Mouse (Mus musculus): ENCODE results near the gene Trim9.

Gene Trim9

GRCm38 (mm10) chr12:70326393-70326792 is 21.0 kb downstream of the Trim9 start:
- WGBS, result 20% methylated on average over 2 of the region's 2 CpGs

DNA sequence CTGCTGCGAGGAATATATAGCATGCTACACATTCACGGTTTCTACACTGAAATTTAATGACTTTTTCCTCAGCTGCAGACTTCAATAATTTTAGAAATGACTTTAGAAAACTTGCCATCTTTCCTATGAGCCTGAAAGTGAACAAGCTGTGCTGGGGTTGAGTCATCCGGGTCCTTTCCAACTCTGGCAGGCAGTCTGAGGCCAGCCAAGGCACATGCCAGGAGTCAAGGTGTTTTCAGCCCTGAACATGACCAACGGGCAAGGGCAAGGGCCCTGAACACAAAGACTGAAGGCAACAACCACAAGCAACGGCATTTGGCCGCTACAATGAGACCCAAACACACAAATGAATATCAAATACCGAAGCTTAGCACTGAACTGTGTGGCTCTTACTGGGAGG is 21.6 kb downstream of the Trim9 start:
- 41% methylated on average over 7 of the region's 7 CpGs for WGBS

DNA sequence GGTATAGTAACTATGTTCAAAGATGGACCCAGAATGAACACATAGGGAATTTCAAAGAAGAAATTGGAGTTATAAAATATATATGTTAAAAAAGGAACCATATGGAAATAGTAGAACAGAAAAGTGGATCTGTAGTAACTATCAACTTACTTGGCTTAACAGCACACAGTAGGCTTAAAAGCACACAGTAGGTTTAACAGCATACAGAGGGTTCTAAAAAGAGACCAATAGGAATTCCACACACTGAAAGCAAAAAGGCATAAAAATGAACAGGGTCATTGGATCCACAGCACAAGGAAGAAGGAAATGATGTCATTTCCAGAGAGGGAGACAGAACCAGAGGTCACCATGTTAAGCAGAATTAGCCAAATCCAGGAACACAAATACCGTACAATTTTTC is 24.6 kb downstream of the Trim9 start:
- WGBS, result 47% methylated on average over 1 of the region's 1 CpGs

- 42% methylated on average over 9 of the region's 9 CpGs for WGBS
Observed at GRCm38 (mm10) chr12:70316147-70316546, 31.3 kb downstream of the Trim9 start.

DNA sequence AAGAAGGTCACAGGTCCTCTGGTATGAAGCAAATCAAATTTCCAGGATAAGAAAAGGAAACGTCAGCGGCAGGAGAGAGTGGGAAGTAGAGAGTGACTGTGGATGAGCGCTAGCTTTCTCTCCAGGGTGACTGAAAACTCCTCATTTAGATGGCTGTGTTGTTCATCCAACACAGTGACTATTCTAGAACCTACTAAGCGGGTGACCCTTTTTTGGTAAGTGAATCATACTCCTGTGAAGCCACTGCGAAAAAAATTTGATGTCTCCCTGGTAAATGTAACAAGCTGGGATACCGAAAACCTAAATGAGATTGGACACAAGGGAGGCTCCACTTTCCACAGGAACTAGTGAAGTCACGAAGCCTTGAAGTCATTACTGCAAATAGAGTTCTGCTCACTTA is 39.5 kb downstream of the Trim9 start:
- 44% methylated on average over 7 of the region's 7 CpGs for WGBS

GRCm38 (mm10) chr12:70307062-70307461 is 40.4 kb downstream of the Trim9 start:
- 36% methylated on average over 5 of the region's 5 CpGs for WGBS

DNA sequence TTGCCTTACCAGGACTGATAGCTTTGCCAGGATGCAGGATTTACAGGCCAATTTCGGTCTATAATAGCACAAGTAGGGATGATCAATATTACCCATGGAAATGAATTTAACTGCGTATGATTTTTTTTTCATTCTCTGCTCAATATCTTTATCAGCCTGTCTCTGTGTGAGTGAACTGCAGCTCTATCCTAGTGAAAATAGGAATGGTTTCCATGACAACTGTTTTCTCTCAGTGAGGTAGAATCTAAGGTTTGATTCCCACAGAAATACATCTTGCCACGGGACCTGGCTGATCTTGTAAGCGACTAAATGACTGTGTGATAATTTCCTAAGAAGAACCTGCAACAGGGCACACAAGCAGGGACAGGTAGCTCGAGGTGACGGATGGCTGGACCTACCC is 43.4 kb downstream of the Trim9 start:
- WGBS, result 45% methylated on average over 6 of the region's 6 CpGs

DNA sequence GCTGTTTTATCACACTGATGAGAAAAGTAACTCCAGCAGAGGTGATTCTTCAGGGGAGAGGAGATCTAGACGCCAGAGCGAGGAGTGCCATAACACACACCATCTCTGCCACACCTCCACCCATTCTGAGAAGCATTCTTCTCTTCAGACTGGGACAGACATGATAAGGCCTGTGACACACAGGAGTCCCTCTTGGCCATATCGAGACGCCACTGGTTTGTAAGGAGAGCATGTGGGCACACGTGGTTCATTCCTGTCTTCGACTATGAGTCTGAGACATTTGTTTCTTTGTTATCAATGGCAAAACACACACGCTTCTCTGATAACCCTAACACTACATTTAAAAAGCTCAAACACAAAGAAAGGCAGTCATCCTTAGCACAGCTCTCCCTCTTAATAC is 43.9 kb downstream of the Trim9 start:
- WGBS, result 34% methylated on average over 7 of the region's 7 CpGs

DNA sequence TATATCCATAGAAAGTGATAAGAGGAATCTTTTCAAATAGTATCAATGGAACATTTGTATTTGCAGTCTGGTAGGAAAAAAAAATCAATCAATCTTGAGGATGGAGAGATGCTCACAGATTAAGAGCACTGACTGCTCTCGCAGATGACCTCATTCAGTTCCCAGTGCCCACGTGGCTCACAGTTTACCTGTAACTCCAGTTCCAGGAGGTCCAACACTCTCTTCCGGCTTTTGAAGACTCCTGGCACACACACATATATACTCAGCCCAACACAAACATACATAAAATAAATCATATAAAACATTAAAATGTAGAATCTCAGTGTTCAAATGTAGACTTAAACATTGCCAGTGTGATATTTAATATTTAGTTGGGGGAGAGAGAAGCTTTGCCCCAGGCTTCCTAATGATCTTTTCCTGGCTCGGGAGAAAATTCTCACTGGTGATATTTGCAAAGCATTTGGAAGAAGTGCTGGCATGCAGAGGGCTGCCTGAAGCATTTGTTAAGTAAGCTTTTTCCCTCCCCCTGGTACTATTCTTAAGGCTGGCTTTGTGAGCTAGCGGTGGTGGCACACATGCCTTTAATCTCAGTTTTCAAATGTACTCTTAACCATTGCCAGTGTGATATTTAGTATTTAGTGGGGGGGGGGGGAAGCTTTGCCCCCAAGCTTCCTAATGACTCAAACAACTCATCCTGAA is 45.2 kb downstream of the Trim9 start:
- 33% methylated on average over 5 of the region's 5 CpGs for whole genome bisulfite sequencing

GRCm38 (mm10) chr12:70293927-70294684 is 53.3 kb downstream of the Trim9 start:
- WGBS, result 26% methylated on average over 5 of the region's 5 CpGs

DNA sequence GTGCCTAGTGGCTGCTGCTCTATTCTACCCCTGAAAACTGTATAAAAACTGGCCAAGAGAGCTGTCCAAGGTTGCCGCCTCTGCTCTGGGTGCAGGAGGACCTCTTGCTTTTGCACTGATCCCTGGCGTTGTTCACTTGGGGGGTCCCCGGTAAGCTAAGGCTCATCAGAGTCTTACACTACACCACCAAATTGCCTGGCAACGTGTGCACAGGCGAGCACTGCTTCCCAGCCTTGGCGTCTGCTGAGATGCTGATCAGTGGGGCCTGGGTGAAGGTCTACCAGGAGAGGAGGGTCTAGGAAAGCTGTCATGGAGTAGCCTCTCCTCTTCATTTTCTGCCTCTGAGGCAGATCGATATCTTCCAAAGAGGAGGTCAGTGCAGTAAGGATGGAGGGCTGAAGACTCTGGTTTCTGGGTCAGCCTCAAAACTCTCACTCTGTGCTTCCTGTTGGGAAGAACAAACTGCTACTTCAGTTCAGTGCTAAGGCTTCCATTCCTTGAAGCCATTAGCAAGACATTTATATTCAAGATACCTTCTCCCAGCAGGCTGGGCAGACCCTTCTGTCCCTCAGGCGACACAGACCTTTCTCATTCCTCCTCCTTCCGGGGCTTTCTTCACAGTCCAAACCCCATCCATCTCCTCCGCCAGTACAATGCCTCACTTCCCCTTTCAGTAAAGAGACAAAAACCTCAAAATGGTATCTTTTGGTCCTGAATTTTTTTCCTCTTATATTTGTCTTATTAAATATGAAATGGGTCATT is 54.1 kb downstream of the Trim9 start:
- 64% methylated on average over 10 of the region's 10 CpGs for WGBS

DNA sequence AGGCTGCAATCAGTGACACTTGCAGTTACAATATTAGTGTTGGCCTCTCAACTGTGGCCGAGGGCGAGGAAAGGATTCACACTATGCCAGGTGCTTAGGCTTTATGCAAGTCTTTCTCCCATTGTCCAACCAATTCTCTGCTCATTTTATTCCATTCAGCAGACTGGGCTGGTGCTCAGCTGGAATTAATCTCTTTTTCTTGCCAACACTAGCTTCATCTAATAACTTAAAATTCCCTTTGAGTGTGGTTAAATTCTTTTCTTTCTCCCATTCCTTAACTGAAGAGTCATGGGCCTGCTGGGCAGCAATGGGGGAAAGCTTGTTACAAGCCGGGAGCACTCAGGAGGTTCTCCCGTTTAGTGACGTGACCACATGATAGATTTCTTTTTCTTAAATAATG is 61.9 kb downstream of the Trim9 start:
- WGBS, result 58% methylated on average over 5 of the region's 5 CpGs

DNA sequence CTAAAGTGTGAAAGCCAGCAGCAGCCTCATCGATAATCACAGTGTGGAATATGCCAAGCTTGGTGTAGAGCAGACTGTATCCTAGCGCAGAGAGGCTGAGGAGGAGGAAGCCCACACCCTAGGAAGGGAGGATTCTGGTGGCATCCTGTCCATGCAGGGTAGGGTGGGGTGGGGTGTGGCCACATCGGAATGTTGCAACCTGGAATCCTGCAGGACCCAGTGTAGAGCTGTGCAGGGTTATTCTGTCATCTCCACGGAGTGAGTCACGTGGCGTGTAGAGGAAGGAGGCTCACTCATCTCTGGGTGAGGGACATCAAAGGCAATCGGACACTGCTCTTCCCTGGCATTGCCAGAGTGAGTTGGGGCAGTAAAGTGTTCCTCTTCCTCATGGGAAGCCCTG is 62.4 kb downstream of the Trim9 start:
- WGBS, result 51% methylated on average over 7 of the region's 7 CpGs

DNA sequence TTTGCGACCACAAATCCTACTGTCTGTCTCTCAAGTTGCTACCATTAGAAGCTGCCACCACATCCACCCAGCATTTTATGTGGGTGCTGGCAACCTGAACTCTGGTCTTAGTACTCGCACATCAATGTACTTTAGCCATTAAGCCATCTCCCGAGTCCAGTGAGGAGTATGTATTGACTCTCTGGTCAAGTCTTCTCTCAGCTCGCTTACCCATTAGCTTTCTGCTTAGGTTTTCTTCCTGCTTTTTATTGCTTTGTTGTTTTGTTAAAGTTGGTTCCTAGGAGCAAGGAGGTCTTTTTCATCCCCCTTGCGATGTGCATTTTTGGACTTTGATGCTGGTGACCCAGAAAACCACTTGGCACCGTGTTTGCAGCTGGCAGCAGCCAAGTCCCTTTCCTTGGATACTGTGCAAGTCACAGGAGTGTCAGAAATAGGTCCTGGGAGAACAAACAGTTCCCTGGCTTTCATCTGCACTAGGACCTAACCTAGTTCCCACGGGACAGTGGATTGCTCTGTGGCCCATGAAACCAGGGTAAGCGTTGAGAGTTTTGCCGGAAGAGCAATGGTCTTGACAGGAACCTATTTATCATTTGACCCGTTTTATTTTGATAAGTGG is 64.2 kb downstream of the Trim9 start:
- WGBS, result 63% methylated on average over 10 of the region's 10 CpGs

DNA sequence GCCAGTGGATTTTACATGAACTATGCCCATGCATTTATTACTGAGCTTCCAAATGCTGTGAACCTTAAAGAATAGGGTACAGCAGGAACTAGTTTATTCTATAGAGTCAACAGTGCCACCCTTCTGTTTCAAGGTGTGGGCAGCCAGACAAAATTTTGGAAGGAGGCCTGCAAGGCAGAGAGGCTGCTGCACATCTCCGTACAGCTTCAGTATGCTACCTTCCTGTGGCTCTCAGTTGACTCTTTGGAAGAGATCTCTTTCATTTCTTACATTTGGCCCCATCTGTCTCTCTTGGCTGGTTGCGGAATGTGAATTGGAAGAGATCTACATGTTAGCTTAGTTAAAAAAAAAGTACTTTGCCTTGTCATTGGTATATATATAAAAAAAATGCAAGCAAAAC is 66.5 kb downstream of the Trim9 start:
- WGBS, result 46% methylated on average over 2 of the region's 2 CpGs

DNA sequence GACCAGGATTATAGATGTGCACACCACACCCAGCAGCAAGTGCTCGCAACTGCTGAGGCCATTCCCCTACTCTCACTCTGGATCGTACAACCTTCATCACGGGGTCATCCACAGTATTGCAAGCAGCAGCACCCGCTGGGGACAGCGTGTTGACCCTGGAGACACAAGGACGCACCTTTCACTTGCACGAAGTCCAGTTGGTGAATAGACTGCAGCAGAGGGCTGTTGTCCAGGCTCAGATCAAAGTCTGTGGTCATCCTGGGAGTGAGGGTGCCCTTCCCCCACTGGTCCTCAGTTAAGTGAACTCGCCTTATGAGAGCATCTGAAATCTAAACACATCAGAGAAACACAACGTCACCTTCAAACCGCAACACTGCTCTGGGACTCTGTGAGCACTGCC is 67.0 kb downstream of the Trim9 start:
- WGBS, result 89% methylated on average over 10 of the region's 10 CpGs

DNA sequence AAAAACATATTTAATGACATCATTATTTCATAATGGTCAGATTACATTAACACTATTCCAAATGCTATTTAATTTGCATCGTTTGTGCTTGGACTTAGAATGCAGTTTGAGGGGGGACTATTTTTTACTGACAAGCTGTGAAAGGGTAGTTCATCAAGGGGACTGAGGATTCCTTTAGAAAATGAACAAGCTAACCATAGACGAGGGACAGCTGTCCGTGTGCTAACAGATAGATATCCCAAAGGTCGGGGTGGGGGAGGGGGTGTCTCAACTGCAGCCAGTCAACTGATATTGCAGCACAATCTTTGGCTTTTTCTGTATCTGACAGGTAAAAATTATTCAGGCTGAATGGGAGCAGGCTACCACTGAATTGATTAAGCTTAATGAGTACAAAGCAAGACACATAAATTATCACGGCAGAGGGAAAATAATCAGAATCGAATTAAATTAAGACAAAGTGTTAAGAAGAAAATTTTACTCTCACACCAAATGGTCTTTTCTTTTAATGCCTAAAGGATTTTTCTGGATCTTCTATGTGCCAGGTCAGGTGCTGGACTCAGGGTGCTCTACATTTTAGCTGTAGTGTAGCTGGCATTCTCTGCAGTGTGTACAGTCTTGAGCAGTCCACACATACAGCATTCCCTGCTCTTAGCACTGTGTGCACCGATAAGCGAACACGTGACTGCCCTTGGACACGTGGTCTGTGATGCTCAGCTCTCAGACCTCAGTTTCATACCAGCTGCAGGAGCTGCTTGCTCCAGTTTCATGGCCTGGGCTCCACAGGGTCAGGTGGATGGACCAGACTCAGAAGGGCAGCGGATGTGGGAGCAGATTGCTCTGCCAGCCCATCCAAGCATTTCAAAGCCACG is 70.1 kb downstream of the Trim9 start:
- WGBS, result 38% methylated on average over 12 of the region's 12 CpGs

- WGBS, result 50% methylated on average over 6 of the region's 6 CpGs
Observed at GRCm38 (mm10) chr12:70269724-70270123, 77.7 kb downstream of the Trim9 start.

DNA sequence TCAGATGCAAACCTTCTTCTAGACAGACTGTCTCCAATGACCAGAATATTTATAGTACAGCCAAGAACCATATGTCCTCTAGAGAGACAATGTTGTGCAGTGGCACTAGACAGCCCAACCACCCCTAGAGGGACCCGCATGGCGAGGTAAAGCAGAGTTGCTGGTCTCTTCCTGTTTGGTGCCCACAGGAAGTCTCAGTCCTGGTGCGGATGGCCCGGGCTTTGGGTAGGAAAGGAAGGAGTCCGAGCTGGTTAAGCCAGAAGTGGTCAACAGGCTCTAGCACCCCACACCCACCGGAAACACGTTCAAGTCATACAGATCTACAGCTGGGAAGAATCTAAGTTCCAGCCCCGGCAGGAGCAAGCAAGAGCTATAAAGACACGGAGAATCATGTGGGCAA is 80.1 kb downstream of the Trim9 start:
- 67% methylated on average over 9 of the region's 9 CpGs for WGBS

GRCm38 (mm10) chr12:70266494-70266931 is 80.9 kb downstream of the Trim9 start:
- WGBS, result 61% methylated on average over 8 of the region's 8 CpGs

DNA sequence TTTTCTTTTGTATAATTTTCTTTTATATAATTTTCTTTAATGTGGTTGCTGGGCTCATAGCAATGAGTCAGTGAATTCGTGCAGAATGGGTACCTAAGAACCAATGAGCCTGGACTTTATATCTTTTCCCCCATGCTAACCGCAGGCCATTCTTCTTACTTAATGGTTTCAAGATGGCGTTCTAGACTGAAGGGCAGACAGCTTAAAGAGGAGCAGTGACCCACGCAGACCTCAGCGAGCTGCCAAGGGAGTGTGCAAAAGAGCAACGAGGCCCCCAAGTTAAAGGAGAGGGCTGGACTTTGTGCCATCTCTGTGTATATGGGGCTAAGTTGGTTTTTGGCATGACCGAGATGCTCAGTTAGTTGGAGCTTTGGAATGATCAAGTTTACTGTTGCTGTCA is 83.7 kb downstream of the Trim9 start:
- WGBS, result 61% methylated on average over 7 of the region's 7 CpGs

Measured in cerebral cortex, adult 2 months (tissue).